Mouse (Mus musculus): ENCODE results near the gene Uqcc2.

Gene Uqcc2

DNA sequence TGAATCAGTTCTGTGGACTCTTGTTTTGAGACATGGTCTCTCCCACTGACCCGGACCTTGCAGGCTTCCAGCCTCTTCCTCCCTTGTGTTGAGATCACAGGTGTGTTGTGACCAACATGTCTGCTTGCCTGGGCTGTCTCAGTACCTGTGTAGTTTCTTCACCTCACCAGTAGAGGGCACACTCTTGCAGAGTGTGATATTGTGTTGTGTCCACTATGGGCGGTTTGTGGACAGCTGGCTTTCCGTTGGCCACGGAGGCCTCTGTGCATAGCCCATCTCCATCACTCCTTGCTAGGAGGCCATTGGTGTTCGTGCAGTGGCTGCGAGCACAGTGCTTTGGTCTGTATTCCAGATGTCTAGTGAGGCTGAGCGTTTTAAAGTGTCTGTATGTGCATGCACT lies 56.6 kb downstream of the Uqcc2 start:
- no peak for DNase-seq (ENCODE audit: low spot score)

DNA sequence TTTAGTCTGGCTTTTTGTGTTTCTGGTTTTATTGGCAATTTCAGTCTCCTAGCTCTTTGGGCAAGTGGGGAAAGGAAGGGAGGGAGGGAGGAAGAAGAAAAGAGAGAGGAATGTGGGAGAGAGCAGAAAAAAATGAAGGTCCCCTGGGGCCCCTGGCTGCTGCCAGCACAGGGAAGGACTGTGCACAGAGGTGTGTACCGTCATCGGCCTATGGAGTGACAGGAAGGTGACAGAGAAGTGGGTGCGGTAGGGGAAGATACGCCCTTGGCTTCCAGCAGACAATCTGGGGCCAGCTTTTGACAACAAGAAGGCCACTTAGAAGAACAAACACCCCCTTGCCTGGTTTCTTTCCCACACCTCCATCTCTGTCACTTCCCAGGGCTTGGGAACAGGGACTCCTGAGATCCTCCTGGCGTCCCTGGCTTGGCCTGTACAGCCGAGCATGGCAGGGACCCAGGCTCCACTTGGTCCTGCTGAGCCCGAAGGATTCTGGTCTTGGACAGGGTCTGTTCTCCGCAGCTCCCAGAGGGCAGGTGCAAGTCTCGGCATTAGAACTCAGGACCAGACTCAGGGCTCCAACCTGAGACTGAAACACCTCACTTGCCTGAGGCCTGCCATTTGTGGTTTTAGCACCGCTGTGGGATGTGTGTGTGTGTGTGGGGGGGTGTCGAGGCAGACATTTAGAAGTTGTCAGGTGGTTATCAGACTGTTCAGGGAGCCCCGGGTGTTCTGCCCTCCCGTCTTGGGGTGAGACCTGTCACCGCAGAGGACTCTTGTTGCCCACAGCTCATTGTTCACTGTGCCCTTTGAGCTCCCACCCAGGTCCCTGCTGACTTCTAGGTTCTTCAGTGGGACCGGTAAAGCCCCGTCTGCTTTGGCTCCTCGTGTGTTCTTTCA lies 58.6 kb downstream of the Uqcc2 start:
- DNase-seq (ENCODE audit: low spot score) = no peak

DNA sequence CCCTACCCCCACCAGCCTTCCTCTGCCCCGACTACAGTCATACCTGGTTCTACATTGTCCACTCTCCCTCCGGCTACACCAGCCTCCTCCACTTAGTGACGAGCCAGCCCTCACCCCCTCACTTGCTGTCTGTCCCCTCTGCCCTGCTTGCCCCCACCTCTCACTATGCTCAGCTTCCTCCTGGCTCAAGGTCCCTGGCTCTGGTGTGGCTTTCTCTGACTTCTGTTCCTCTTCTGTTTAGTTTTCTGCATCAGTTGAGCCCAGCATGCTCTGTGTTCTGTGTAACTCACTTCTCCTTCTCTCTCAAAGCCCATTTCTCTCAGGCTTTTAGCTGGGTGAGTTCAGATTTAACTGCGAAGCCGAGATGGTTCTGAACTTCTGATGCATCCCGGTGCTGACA lies 59.5 kb downstream of the Uqcc2 start:
- no peak for DNase-seq (ENCODE audit: low spot score)

DNA sequence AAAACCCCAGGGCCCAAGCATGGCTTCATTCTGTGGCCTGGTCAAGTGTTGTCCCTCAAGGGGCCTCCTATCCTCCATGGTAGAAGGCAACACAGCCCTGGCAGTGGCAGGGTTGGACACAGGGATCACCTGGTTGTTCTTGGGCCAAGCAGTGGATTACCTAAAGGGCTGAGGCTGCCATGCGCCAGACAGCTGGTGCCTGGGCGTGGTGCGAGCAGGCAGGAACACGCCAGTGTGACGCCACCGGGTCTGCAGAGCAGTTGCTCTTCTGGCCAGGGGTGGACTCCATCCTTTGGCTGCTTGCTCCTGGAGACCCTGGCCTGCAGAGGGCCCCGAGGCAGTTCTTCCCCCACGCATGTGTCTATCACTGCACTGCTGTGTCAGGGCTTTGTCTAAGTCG lies 59.9 kb downstream of the Uqcc2 start:
- DNase-seq (ENCODE audit: low spot score) = no peak

DNA sequence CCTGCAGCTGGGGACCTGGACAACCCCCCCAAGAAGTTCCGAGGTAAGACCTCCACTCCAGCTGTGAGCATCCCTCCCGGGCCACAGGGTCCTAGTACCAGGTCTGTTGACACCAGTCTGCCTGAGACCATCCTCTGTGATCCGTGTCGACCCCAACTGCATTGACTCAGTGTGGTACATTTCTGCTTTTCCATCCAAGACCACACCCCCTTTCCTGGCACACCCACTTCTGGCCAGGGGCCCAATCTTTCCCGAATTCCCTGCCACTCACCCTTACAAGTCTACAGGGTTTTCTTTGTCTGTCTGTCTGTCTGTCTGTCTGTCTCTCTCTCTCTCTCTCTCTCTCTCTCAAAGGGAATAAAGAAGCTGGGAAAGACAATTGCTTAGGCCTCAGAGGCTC lies 60.6 kb downstream of the Uqcc2 start:
- no peak for DNase-seq (ENCODE audit: low spot score)
